Mouse (Mus musculus) MEL (cell line): ENCODE measurements around the gene 1700017B05Rik.

Source experiments
- BHLHE40 ChIP-seq: IDR thresholded peaks from 2 replicates; pipeline ENCODE4 v1.6.1; 2012; ENCODE audit warnings: low read depth, mild to moderate bottlenecking, inconsistent platforms, low read length, improper control_type of control experiment, borderline replicate concordance
- CTCF ChIP-seq, 3 experiments: IDR thresholded peaks in 2 of 3; conservative IDR thresholded peaks in 1 of 3; 2 replicates each; pipeline ENCODE4 v1.5.1; 2011 to 2012; ENCODE audit warnings: low read length in 3 of 3, low read depth in 2 of 3, mild to moderate bottlenecking in 2 of 3, improper control_type of control experiment in 1 of 3, inconsistent platforms in 1 of 3, mixed read lengths in 1 of 3, moderate library complexity in 1 of 3; ENCODE audit not compliant: control insufficient read depth in 1 of 3, insufficient read depth in 1 of 3, poor library complexity in 1 of 3, severe bottlenecking in 1 of 3
- E2F4 ChIP-seq: IDR thresholded peaks from 2 replicates; pipeline ENCODE4 v1.6.1; 2011; ENCODE audit warnings: low read depth, low read length, improper control_type of control experiment, borderline replicate concordance
- ELF1 ChIP-seq: IDR thresholded peaks from 2 replicates; pipeline ENCODE4 v1.6.1; 2014; ENCODE audit warnings: low read depth, mild to moderate bottlenecking, inconsistent platforms, low read length, improper control_type of control experiment, moderate library complexity
- EP300 ChIP-seq, 2 experiments: IDR thresholded peaks; 2 replicates each; pipeline ENCODE4 v1.6.1; 2011; ENCODE audit warnings: improper control_type of control experiment in 2 of 2, low read length in 2 of 2, low read depth in 1 of 2, mild to moderate bottlenecking in 1 of 2
- MYC ChIP-seq: IDR thresholded peaks from 2 replicates; pipeline ENCODE4 v1.6.1; 2011; ENCODE audit warnings: low read depth, mild to moderate bottlenecking, low read length, improper control_type of control experiment, moderate library complexity
- NRF1 ChIP-seq: IDR thresholded peaks from 2 replicates; pipeline ENCODE4 v1.6.1; 2014; ENCODE audit warnings: low read depth, mild to moderate bottlenecking, inconsistent platforms, low read length, improper control_type of control experiment, moderate library complexity; ENCODE audit not compliant: poor library complexity, insufficient read depth, severe bottlenecking
- POLR2A ChIP-seq, 2 experiments: IDR thresholded peaks; 2 replicates each; pipeline ENCODE4 v1.6.1; 2011 to 2012; ENCODE audit warnings: low read length in 2 of 2, mild to moderate bottlenecking in 2 of 2, control low read depth in 1 of 2, improper control_type of control experiment in 1 of 2, low read depth in 1 of 2, moderate library complexity in 1 of 2; ENCODE audit not compliant: control insufficient read depth in 1 of 2, insufficient read depth in 1 of 2, poor library complexity in 1 of 2
- RCOR1 ChIP-seq: IDR thresholded peaks from 2 replicates; pipeline ENCODE4 v1.6.1; 2012; ENCODE audit warnings: low read depth, mild to moderate bottlenecking, inconsistent platforms, low read length, improper control_type of control experiment
- SIN3A ChIP-seq: IDR thresholded peaks from 2 replicates; pipeline ENCODE4 v1.6.1; 2012; ENCODE audit warnings: low read length, improper control_type of control experiment, inconsistent platforms
- UBTF ChIP-seq: IDR thresholded peaks from 2 replicates; pipeline ENCODE4 v1.6.1; 2012; ENCODE audit warnings: low read depth, mild to moderate bottlenecking, inconsistent platforms, low read length, improper control_type of control experiment, moderate library complexity, borderline replicate concordance; ENCODE audit not compliant: insufficient read depth
- USF1 ChIP-seq: IDR thresholded peaks from 2 replicates; pipeline ENCODE4 v1.6.1; 2014; ENCODE audit warnings: low read depth, mild to moderate bottlenecking, inconsistent platforms, low read length, improper control_type of control experiment, moderate library complexity
- ZNF384 ChIP-seq: IDR thresholded peaks from 2 replicates; pipeline ENCODE4 v1.6.1; 2012; ENCODE audit warnings: low read depth, mild to moderate bottlenecking, inconsistent platforms, low read length, improper control_type of control experiment

DNA sequence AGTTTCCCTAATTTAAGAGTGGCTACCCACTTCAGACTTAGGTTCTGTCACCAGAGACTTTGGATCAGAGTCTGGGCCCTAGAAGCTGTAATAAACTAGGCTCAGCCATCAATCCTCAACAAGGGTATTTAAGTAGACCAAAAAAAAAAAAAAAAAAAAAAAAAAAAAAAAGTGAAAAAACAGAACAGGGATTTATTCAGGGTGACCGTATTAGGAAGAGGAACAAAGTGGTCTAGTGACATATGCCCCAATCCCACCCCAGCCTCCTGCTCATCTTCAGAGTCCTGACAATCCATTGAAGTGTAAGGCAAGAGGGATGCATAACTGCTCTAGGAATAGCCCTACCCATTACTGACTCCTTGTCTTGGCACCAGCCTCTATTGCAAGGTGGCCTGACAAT lies 40.9 kb upstream of the 1700017B05Rik start:
- TF ChIP-seq POLR2A (IDR thresholded peaks at IDR 0.05; ENCODE audit: control insufficient read depth in 1 of 2, insufficient read depth in 1 of 2, low read depth in 1 of 2, low read length in 2 of 2, poor library complexity in 1 of 2) (no peak), UBTF (no peak), MYC (no peak), RCOR1 (no peak), ELF1 (no peak), ZNF384 (peak; percentile 74), E2F4 (no peak), CTCF (IDR thresholded peaks at IDR 0.05 in 2 of 3, conservative IDR thresholded peaks at IDR 0.05 in 1 of 3; ENCODE audit: control insufficient read depth in 1 of 3, insufficient read depth in 1 of 3, low read depth in 2 of 3, low read length in 3 of 3, poor library complexity in 1 of 3, severe bottlenecking in 1 of 3) (no peak), BHLHE40 (no peak), NRF1 (no peak), EP300 (IDR thresholded peaks at IDR 0.05; ENCODE audit: low read depth in 1 of 2, low read length in 2 of 2) (no peak), USF1 (no peak), SIN3A (no peak)
